Mouse (Mus musculus): Measurements from ENCODE around the gene Tmem220. TPM values are rescaled to one million over a fixed set of nuclear protein-coding genes. Genes with fewer than 3 reads are reported as not detected.

Tmem220 gene
- polyA plus RNA-seq, 1 experiment, result 0.54 TPM

DNA sequence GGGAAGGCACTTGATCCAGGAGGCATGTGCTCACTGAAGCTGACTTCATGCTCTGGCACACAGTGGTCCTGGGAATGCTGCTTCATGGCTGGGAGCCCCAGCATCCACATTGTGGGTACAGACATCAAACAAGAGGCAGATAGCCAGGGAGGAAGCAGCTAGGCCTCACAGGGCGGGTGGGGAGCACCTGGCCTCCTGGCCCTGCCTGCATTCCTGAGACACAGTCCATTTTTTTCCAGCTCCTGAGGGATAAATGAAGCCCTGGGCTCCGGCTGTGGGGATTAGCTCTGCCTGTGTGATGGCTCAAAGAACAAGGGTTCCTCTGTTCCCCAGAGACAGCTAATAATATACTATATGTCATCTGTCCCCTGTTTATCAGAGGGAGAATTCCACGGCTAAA lies 50.1 kb downstream of the Tmem220 start:
- DNase-seq, result no peak
- no peak overlapping the region for H3K27ac ChIP-seq (ENCODE audit: control insufficient read depth, insufficient read depth, low read length)
- H3K27me3 ChIP-seq (ENCODE audit: control insufficient read depth, insufficient read depth, low read length), result no peaks in the 10 kb centered on the region
- H3K36me3 ChIP-seq (ENCODE audit: control insufficient read depth, insufficient read depth, low read length), result no peaks in the 10 kb centered on the region
- no peak overlapping the region for H3K4me3 ChIP-seq (ENCODE audit: control insufficient read depth, insufficient read depth, low read length)
- no peaks in the 10 kb centered on the region for H3K4me1 ChIP-seq (replicated peaks; ENCODE audit: control insufficient read depth, insufficient read depth, low read length)
- no peak for TF ChIP-seq CTCF (IDR thresholded peaks at IDR 0.05; ENCODE audit: borderline replicate concordance, control insufficient read depth, extremely low read depth, insufficient read depth, low read length, poor library complexity)
- TF ChIP-seq POLR2A (IDR thresholded peaks at IDR 0.05; ENCODE audit: control insufficient read depth, extremely low read depth, insufficient read depth, low read length, poor library complexity), result no peak
- WGBS, result 82% methylated on average over 3 of the region's 3 CpGs

DNA sequence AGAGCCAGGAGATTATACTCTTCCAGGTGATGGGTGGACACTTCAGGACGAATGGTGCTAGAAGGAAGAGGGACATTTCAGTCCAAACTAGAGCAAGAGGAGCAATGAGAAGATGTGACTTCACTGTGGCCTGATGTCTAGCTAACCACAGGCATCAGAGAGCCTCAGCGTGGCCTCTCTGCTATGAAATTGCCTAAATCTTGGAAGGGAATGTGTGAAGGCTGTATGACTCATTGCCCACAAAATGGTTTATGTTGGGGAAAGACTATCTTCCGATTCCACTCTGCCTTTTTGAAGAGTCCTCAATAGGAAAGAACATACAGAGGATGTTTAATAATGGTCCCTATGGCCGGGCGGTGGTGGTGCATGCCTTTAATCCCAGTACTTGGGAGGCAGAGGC lies 51.8 kb downstream of the Tmem220 start:
- no peak for DNase-seq
- no peak for TF ChIP-seq POLR2A (IDR thresholded peaks at IDR 0.05; ENCODE audit: control insufficient read depth, extremely low read depth, insufficient read depth, low read length, poor library complexity)
- TF ChIP-seq CTCF (IDR thresholded peaks at IDR 0.05; ENCODE audit: borderline replicate concordance, control insufficient read depth, extremely low read depth, insufficient read depth, low read length, poor library complexity), result no peak
- Histone ChIP-seq H3K27me3 (ENCODE audit: control insufficient read depth, insufficient read depth, low read length) (no peaks in the 10 kb centered on the region), H3K36me3 (ENCODE audit: control insufficient read depth, insufficient read depth, low read length) (no peaks in the 10 kb centered on the region), H3K4me3 (ENCODE audit: control insufficient read depth, insufficient read depth, low read length) (no peak overlapping the region), H3K4me1 (replicated peaks; ENCODE audit: control insufficient read depth, insufficient read depth, low read length) (no peaks in the 10 kb centered on the region), H3K27ac (ENCODE audit: control insufficient read depth, insufficient read depth, low read length) (no peak overlapping the region)
- 86% methylated on average over 5 of the region's 5 CpGs for WGBS

DNA sequence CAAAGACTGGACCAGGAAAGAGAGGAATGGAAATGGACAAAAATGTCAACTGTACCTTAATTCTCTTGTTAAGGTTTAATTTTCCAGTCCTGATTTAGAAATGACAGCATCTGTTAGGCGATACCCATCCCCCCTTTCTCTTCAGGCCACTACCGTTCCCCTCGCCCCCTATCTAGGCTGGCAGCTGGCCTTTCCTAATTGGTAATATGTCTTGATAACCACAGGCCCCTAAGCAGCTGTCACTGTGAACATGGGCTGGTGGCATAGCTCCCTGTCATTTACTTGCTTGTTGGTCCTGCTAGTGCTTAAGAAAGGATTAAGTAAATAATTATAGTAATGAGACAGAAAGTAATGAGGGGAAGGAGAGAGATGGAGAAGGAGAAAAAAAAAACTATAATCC lies 52.5 kb downstream of the Tmem220 start:
- no peak overlapping the region for H3K27ac ChIP-seq (ENCODE audit: control insufficient read depth, insufficient read depth, low read length)
- no peak for DNase-seq
- 68% methylated on average over 3 of the region's 3 CpGs for WGBS
- no peaks in the 10 kb centered on the region for H3K36me3 ChIP-seq (ENCODE audit: control insufficient read depth, insufficient read depth, low read length)
- no peaks in the 10 kb centered on the region for H3K4me1 ChIP-seq (replicated peaks; ENCODE audit: control insufficient read depth, insufficient read depth, low read length)
- TF ChIP-seq CTCF (IDR thresholded peaks at IDR 0.05; ENCODE audit: borderline replicate concordance, control insufficient read depth, extremely low read depth, insufficient read depth, low read length, poor library complexity) (no peak), POLR2A (IDR thresholded peaks at IDR 0.05; ENCODE audit: control insufficient read depth, extremely low read depth, insufficient read depth, low read length, poor library complexity) (no peak)
- H3K4me3 ChIP-seq (ENCODE audit: control insufficient read depth, insufficient read depth, low read length), result no peak overlapping the region
- H3K27me3 ChIP-seq (ENCODE audit: control insufficient read depth, insufficient read depth, low read length), result no peaks in the 10 kb centered on the region

DNA sequence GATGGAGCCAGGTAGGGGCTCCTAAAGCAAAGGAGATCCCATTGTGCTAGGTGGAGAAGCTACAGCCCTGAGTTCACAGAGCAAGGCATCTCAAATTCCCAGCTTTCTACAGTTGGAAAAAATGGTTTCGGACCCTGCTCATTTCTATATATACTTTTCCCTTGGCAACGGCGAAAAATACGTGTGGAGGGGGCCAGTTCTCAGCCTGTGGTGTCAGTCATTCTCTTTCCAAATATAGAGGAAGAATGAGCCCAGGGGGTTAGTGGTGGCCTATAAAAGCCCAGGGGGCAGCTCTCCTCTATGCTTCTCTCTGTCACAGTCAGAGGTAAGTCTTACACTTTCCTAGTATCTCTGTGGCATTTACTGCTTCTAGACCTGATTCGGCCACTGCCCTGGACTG lies 53.0 kb downstream of the Tmem220 start, which contains the start of gene Myh3:
Gene Myh3, plus strand, starts transcription at position 301 of the 400 bp plus-strand sequence.
- 90% methylated on average over 5 of the region's 5 CpGs for WGBS
- TF ChIP-seq POLR2A (IDR thresholded peaks at IDR 0.05; ENCODE audit: control insufficient read depth, extremely low read depth, insufficient read depth, low read length, poor library complexity) (no peak), CTCF (IDR thresholded peaks at IDR 0.05; ENCODE audit: borderline replicate concordance, control insufficient read depth, extremely low read depth, insufficient read depth, low read length, poor library complexity) (no peak)
- Histone ChIP-seq H3K27me3 (ENCODE audit: control insufficient read depth, insufficient read depth, low read length) (no peaks in the 10 kb centered on the region), H3K36me3 (ENCODE audit: control insufficient read depth, insufficient read depth, low read length) (no peaks in the 10 kb centered on the region), H3K4me1 (replicated peaks; ENCODE audit: control insufficient read depth, insufficient read depth, low read length) (no peaks in the 10 kb centered on the region), H3K4me3 (ENCODE audit: control insufficient read depth, insufficient read depth, low read length) (no peak within 1 kb of the TSS), H3K27ac (ENCODE audit: control insufficient read depth, insufficient read depth, low read length) (no peak within 1 kb of the TSS)
- DNase-seq, result no peak

DNA sequence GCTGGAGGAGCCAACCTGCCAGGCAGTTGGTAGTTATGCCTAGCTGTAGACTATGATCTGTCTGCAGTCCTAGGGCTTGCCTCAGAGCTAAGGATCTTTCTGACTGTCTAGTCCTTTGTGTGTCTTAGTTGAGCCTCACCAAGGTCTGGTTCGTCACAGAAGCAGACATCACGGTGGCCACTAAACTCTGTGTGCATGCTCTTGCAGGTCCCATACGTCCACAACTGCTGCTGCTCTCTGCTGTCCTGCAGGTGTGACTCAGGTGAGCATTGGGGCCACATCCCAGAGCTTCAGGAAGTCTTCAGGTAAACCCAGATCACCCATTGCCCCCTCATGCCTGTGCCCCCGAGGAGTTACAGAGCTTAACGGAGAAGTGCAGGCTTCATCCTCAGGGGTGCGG lies 53.9 kb downstream of the Tmem220 start:
- no peak for TF ChIP-seq POLR2A (IDR thresholded peaks at IDR 0.05; ENCODE audit: control insufficient read depth, extremely low read depth, insufficient read depth, low read length, poor library complexity)
- TF ChIP-seq CTCF (IDR thresholded peaks at IDR 0.05; ENCODE audit: borderline replicate concordance, control insufficient read depth, extremely low read depth, insufficient read depth, low read length, poor library complexity), result no peak
- H3K4me3 ChIP-seq (ENCODE audit: control insufficient read depth, insufficient read depth, low read length), result no peak overlapping the region
- DNase-seq, result no peak
- H3K36me3 ChIP-seq (ENCODE audit: control insufficient read depth, insufficient read depth, low read length), result no peaks in the 10 kb centered on the region
- H3K27me3 ChIP-seq (ENCODE audit: control insufficient read depth, insufficient read depth, low read length), result no peaks in the 10 kb centered on the region
- H3K27ac ChIP-seq (ENCODE audit: control insufficient read depth, insufficient read depth, low read length), result no peak overlapping the region
- 89% methylated on average over 6 of the region's 6 CpGs for WGBS
- H3K4me1 ChIP-seq (replicated peaks; ENCODE audit: control insufficient read depth, insufficient read depth, low read length), result no peaks in the 10 kb centered on the region

DNA sequence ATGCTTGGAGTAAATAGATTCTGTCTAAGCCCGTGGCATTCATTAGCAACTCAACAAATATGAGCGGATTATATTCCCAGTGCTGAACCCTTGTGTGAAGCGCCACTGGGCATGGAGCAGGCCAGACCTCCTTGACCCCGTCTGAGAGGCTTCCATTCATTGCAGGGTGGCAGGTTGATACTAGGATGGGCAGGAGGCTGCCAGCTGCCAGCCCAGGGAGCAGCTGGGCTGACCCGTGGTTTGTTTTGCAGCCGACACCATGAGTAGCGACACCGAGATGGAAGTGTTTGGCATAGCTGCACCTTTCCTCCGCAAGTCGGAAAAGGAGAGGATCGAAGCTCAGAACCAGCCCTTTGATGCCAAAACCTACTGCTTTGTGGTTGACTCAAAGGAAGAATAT lies 54.8 kb downstream of the Tmem220 start:
- TF ChIP-seq POLR2A (IDR thresholded peaks at IDR 0.05; ENCODE audit: control insufficient read depth, extremely low read depth, insufficient read depth, low read length, poor library complexity) (no peak), CTCF (IDR thresholded peaks at IDR 0.05; ENCODE audit: borderline replicate concordance, control insufficient read depth, extremely low read depth, insufficient read depth, low read length, poor library complexity) (no peak)
- DNase-seq, result no peak
- H3K4me1 ChIP-seq (replicated peaks; ENCODE audit: control insufficient read depth, insufficient read depth, low read length), result no peaks in the 10 kb centered on the region
- no peak overlapping the region for H3K27ac ChIP-seq (ENCODE audit: control insufficient read depth, insufficient read depth, low read length)
- H3K4me3 ChIP-seq (ENCODE audit: control insufficient read depth, insufficient read depth, low read length), result no peak overlapping the region
- H3K27me3 ChIP-seq (ENCODE audit: control insufficient read depth, insufficient read depth, low read length), result no peaks in the 10 kb centered on the region
- WGBS, result 81% methylated on average over 11 of the region's 11 CpGs
- H3K36me3 ChIP-seq (ENCODE audit: control insufficient read depth, insufficient read depth, low read length), result no peaks in the 10 kb centered on the region

DNA sequence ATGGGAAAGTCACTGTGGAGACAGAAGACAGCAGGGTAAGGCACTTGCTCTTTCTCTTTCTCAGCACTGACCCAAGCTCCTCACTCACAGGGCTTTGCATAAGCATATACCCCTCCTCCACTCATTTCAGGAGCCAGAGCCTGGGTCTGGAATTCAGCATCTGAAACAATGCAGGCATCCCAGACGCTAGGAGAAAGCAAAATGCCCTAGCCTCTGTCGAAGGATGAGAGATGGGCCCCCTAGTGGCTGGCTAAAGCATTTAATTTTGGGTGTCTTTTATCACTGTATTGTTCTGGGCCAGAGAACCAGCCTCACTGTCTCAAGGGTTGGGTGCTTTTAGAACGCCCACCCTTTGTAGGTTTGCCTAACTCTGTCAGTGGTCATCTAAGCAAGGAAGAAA lies 55.2 kb downstream of the Tmem220 start:
- DNase-seq, result peak; percentile 48
- Histone ChIP-seq H3K27me3 (ENCODE audit: control insufficient read depth, insufficient read depth, low read length) (no peaks in the 10 kb centered on the region), H3K36me3 (ENCODE audit: control insufficient read depth, insufficient read depth, low read length) (no peaks in the 10 kb centered on the region), H3K4me3 (ENCODE audit: control insufficient read depth, insufficient read depth, low read length) (no peak overlapping the region), H3K4me1 (replicated peaks; ENCODE audit: control insufficient read depth, insufficient read depth, low read length) (no peaks in the 10 kb centered on the region), H3K27ac (ENCODE audit: control insufficient read depth, insufficient read depth, low read length) (no peak overlapping the region)
- TF ChIP-seq POLR2A (IDR thresholded peaks at IDR 0.05; ENCODE audit: control insufficient read depth, extremely low read depth, insufficient read depth, low read length, poor library complexity) (no peak), CTCF (IDR thresholded peaks at IDR 0.05; ENCODE audit: borderline replicate concordance, control insufficient read depth, extremely low read depth, insufficient read depth, low read length, poor library complexity) (no peak)
- 8% methylated on average over 3 of the region's 3 CpGs for WGBS
